Mouse (Mus musculus) stomach, postnatal 0 days (tissue): ENCODE measurements around the gene Gemin2. TPM values are rescaled to one million over a fixed set of nuclear protein-coding genes. Genes with fewer than 3 reads are reported as not detected.
"Not testable (repeated sequence)": the region's sequence is repeated elsewhere in the genome, so short reads cannot be mapped to it uniquely, and the experiment has no call there.

Source experiments
- ATAC-seq: fragments of 200-750 bp; cut with Nextera tagmentation; 2 replicates; pipeline ENCODE4 v1.8.0; 2017; ENCODE audit not compliant: low FRiP score, low TSS enrichment
- DNase-seq: peaks from one replicate; pipeline ENCODE4 v3.0.0-alpha.2; 2016; ENCODE audit warnings: low spot score
- H3K27ac ChIP-seq: fragments of 300-500 bp; sonication (generic); replicated peaks from 2 replicates; pipeline ENCODE4 v1.5.1; 2014; ENCODE audit warnings: mild to moderate bottlenecking, control low read depth
- H3K27me3 ChIP-seq: fragments of 300-500 bp; sonication (generic); 2 replicates; pipeline ENCODE4 v1.6.1; 2014; ENCODE audit warnings: low read length; ENCODE audit not compliant: control insufficient read depth, insufficient read depth
- H3K36me3 ChIP-seq: fragments of 300-500 bp; sonication (generic); 2 replicates; pipeline ENCODE4 v1.6.1; 2014; ENCODE audit warnings: low read length, mixed read lengths; ENCODE audit not compliant: control insufficient read depth, insufficient read depth
- H3K4me1 ChIP-seq: fragments of 300-500 bp; sonication (generic); replicated peaks from 2 replicates; pipeline ENCODE4 v1.6.1; 2014; ENCODE audit warnings: antibody characterized with exemption; ENCODE audit not compliant: control insufficient read depth, insufficient read depth
- H3K4me2 ChIP-seq: fragments of 300-500 bp; sonication (generic); replicated peaks from 2 replicates; pipeline ENCODE4 v1.6.1; 2014; ENCODE audit warnings: low read depth, mild to moderate bottlenecking, control low read depth, moderate library complexity
- H3K4me3 ChIP-seq: fragments of 300-500 bp; sonication (generic); 2 replicates; pipeline ENCODE4 v1.5.1; 2014; ENCODE audit warnings: low read depth, low read length, control low read depth
- H3K9ac ChIP-seq: fragments of 300-500 bp; sonication (generic); 2 replicates; pipeline ENCODE4 v1.6.1; 2014; ENCODE audit warnings: mild to moderate bottlenecking, low read length, control low read depth, mixed read lengths
- H3K9me3 ChIP-seq: fragments of 300-500 bp; sonication (generic); 2 replicates; pipeline ENCODE4 v1.6.1; 2016; ENCODE audit warnings: low read length; ENCODE audit not compliant: control insufficient read depth
- CTCF ChIP-seq: IDR thresholded peaks from 2 replicates; pipeline ENCODE4 v1.5.1; 2016; ENCODE audit warnings: antibody characterized with exemption, low read depth, mild to moderate bottlenecking, moderate library complexity
- EP300 ChIP-seq: optimal IDR thresholded peaks from 2 replicates; pipeline ENCODE3; 2016; ENCODE audit warnings: antibody characterized with exemption
- WGBS: fragments of 180-500 bp; shearing (Covaris S2); extraction: QIAGEN DNeasy Blood & Tissue Kit; methylation state at CpG from one replicate; pipeline ENCODE4 v1.1.7; 2014; 5-methylcytosine and 5-hydroxymethylcytosine counted together
- polyA plus RNA-seq: library from polyadenylated mRNA; unstranded; fragments of >200 nt; fragmentation: Nextera tagmentation; extraction: Ambion mirVana; gene quantifications from 2 replicates; pipeline ENCODE4 v1.2.1, GENCODE M21; 2015

Gene Gemin2
- polyA plus RNA-seq = 14.8 TPM in 2 replicates

DNA sequence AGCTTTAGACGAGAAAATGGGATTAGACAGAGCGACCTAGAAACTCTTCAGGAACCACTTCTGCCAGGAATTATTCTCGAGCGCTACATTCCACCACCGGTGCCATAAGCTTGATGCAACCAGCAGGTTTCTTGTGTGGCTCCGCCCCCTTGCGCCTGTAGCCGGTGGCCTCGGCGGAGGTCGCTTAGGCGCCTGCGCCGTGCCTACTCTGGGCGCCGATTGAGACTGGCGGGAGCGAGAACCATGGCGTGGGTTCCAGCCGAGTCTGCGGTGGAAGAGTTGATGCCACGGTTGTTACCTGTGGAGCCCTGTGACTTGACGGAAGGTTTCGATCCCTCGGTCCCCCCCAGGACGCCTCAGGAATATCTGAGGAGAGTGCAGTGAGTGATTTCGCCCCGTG, at the start of gene Gemin2:
TSS of gene Gemin2 (plus strand) at position 160 of the 400 bp plus-strand sequence.
- Histone ChIP-seq H3K4me2 (peak within 1 kb of the TSS; percentile 71), H3K36me3 (peaks cover 4% of the 10 kb centered on the region), H3K9me3 (no peaks in the 10 kb centered on the region), H3K27me3 (no peaks in the 10 kb centered on the region), H3K9ac (peak within 1 kb of the TSS; percentile 74), H3K27ac (peak within 1 kb of the TSS; percentile 88), H3K4me1 (peaks cover 5% of the 10 kb centered on the region), H3K4me3 (peak within 1 kb of the TSS; percentile 58)
- WGBS = 2% methylated on average over 28 of the region's 28 CpGs
- DNase-seq (peak; percentile 92), ATAC-seq (peak; percentile 75)
- peak; percentile 52 for TF ChIP-seq CTCF
- TF ChIP-seq EP300 = no peak

DNA sequence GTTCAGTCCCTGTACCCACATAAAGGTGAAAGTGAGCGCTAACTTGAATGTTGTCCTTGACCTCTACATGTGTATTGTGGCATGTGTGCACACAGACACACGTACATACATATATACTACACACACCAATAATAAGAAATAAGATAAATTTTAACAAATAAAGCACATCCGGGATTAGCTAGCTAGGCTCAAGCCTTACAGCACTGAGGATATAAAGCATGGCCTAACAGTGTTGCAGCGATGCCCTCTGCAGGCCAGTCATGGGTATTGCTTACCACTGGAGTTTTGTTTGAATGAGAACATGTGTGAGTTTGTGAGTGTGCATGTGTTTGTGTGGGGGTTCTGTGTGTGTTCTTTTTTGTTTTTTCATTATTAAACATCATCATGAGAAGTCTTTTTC, 48.6 kb upstream of the Gemin2 start:
- no peak overlapping the region for H3K27ac ChIP-seq
- no peaks in the 10 kb centered on the region for H3K4me1 ChIP-seq
- TF ChIP-seq EP300 (no peak), CTCF (peak; percentile 77)
- H3K36me3 ChIP-seq = peaks cover 15% of the 10 kb centered on the region
- H3K9ac ChIP-seq = no peak overlapping the region
- no peak overlapping the region for H3K4me2 ChIP-seq
- no peaks in the 10 kb centered on the region for H3K9me3 ChIP-seq
- H3K4me3 ChIP-seq = no peak overlapping the region
- ATAC-seq = no peak
- 71% methylated on average over 4 of the region's 4 CpGs for WGBS
- no peak for DNase-seq
- H3K27me3 ChIP-seq = no peaks in the 10 kb centered on the region

DNA sequence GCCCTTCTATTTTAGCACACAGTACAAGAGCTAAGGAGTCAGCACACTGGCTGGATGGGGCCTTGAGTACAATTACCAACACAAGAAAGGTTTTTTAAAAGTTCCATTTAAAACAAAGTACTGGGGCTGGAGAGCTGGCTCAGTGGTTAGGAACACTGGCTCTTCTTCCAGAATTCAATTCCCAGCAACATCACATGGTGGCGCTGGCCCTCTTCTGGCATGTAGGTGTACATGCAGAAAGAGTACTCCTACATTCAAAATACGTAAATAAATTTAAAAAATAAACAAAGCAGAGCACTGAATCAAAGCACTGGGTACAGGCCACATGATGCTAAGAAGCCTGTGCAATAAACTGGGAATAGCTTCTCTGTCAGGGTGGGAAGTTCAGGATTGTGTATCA, 36.2 kb upstream of the Gemin2 start:
- WGBS = 80% methylated on average over 2 of the region's 2 CpGs
- peaks cover 11% of the 10 kb centered on the region for H3K36me3 ChIP-seq

DNA sequence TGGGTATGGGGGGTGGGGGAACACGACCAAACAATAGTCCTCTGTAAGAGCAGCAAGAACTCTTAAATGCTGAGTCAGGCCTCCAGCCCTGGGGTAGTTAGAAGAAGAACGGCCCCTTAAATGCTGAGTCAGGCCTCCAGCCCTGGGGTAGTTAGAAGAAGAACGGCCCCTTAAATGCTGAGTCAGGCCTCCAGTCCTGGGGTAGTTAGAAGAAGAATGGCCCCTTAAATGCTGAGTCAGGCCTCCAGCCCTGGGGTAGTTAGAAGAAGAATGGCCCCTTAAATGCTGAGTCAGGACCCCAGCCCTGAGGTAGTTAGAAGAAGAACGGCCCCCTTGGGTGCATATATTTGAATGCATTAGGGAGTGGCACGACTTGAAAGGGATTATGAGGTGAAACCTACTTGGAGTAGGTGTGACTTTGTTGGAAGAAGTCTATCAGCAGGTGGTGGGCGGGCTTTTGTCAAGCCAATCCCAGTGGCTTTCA, 32.0 kb upstream of the Gemin2 start:
- not testable (repeated sequence) for H3K27ac ChIP-seq, H3K27me3 ChIP-seq, H3K9me3 ChIP-seq, DNase-seq, H3K4me3 ChIP-seq, H3K4me2 ChIP-seq, H3K9ac ChIP-seq, H3K4me1 ChIP-seq, ATAC-seq
- peaks cover 13% of the 10 kb centered on the region for H3K36me3 ChIP-seq
- 73% methylated on average over 5 of the region's 6 CpGs for WGBS

More for the DNA sequence above, 36.2 kb upstream of the Gemin2 start:
- H3K4me1 ChIP-seq = no peaks in the 10 kb centered on the region
- H3K27ac ChIP-seq = no peak overlapping the region
- H3K27me3 ChIP-seq = no peaks in the 10 kb centered on the region
- ATAC-seq (no peak), DNase-seq (no peak)
- H3K9ac ChIP-seq = no peak overlapping the region
- no peak overlapping the region for H3K4me3 ChIP-seq
- no peaks in the 10 kb centered on the region for H3K9me3 ChIP-seq
- no peak for TF ChIP-seq EP300
- peak; percentile 46 for TF ChIP-seq CTCF
- no peak overlapping the region for H3K4me2 ChIP-seq

DNA sequence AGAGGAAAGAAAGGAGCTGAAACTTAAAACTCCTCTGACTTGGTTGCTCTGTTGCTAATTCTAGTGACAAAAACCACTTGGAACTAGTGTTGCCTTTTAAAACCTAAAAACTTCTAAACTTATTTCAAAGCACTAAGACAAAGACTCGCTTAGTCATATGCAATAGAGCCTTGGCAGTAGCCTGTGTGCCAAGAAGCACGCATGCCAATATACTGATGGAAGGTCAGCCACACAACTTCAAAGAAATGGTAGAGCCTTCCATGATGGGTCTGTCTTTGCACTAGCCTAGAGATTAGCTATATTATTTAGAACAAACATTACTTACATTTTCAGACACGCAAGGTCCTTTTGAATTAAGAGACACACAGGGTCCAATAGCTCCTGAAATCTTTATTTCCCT, 27.4 kb upstream of the Gemin2 start:
- DNase-seq (no peak), ATAC-seq (no peak)
- Histone ChIP-seq H3K9ac (no peak overlapping the region), H3K27ac (no peak overlapping the region), H3K4me3 (no peak overlapping the region), H3K27me3 (no peaks in the 10 kb centered on the region), H3K36me3 (peaks cover 7% of the 10 kb centered on the region), H3K4me1 (no peaks in the 10 kb centered on the region), H3K9me3 (no peaks in the 10 kb centered on the region), H3K4me2 (no peak overlapping the region)
- TF ChIP-seq CTCF (no peak), EP300 (no peak)
- WGBS = 90% methylated on average over 3 of the region's 3 CpGs

DNA sequence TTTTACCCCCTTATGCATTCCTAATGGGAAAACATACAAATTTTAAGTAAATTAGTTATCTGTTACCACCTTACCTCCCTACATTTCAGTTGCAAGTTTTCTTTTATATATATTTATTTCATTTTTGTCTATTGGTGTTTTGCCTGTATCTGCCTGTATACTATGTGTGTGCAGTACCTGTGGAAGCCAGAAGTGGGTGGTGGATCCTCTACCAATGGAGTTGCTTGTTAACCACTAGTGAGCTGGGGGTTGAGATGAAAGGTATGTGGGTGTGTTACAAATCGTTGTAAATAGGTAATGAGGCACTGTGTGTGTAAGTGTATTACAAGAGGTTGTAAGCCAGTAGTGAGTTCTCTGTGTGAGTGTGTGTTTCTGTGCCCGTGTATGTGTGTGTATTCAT, 2.7 kb upstream of the Gemin2 start:
- Histone ChIP-seq H3K9me3 (no peaks in the 10 kb centered on the region), H3K27ac (no peak overlapping the region), H3K9ac (no peak overlapping the region), H3K4me3 (peak overlapping the region; percentile 79), H3K4me2 (peak overlapping the region; percentile 82), H3K27me3 (no peaks in the 10 kb centered on the region), H3K4me1 (peaks cover 5% of the 10 kb centered on the region), H3K36me3 (peaks cover 4% of the 10 kb centered on the region)
- TF ChIP-seq EP300 (no peak), CTCF (peak; percentile 56)
- peak; percentile 17 for DNase-seq
- ATAC-seq = no peak
- 54% methylated on average over 2 of the region's 2 CpGs for WGBS
